28 mouse cellular contexts compared by ENCODE assay signal in genomic region chr12:112599942-112600611, GRCm38 (mm10). TPM values are rescaled to one million over a fixed set of nuclear protein-coding genes. Genes with fewer than 3 reads are reported as not detected.
A peak's percentile ranks its signal among the peaks of the same experiment; 100 is the strongest.
DNase-seq lines count a peak whose midpoint lies in the region; ATAC-seq and TF ChIP-seq lines count a peak whose summit lies in the region.
"Had no signal": no experiment of that assay in that cellular context is flagged by ENCODE, and none has a peak within 500 bp of the region (broad histone marks: within the 10 kb centered on the region; RNA-seq: fewer than 3 reads in every experiment).

No protein-coding gene starts in this region.

- 83% methylated on average over 30 of the region's 30 CpGs for WGBS in hindbrain, embryonic 10.5 days
- 79% methylated on average over 30 of the region's 30 CpGs for WGBS in hindbrain, embryonic 12.5 days
- WGBS in liver, embryonic 13.5 days (ENCODE audit: insufficient replicate concordance) = 66% methylated on average over 30 of the region's 30 CpGs

- H3K27me3 ChIP-seq in hindbrain, embryonic 10.5 days (ENCODE audit: insufficient read depth, poor library complexity, severe bottlenecking) = peaks cover 7% of the 10 kb centered on the region; the same call in 1 of the 2 replicates
- H3K27me3 ChIP-seq in hindbrain, embryonic 12.5 days = peaks cover 6% of the 10 kb centered on the region; the same call in 1 of the 2 replicates
- H3K27me3 ChIP-seq in ES-Bruce4 (ENCODE audit: control insufficient read depth, insufficient read depth, low read length, poor library complexity, severe bottlenecking) (no peaks in the 10 kb centered on the region), G1E (ENCODE audit: insufficient read depth, low read length) (peaks cover 9% of the 10 kb centered on the region; the same call in 1 of the 2 replicates)
- no peaks in the 10 kb centered on the region for H3K27me3 ChIP-seq in liver, embryonic 13.5 days
- H3K27me3 ChIP-seq: embryonic facial prominence, embryonic 12.5 days; intestine, embryonic 15.5 days; limb, embryonic 15.5 days had no signal

- H3K9me3 ChIP-seq in hindbrain, embryonic 10.5 days = no peaks in the 10 kb centered on the region
- no peaks in the 10 kb centered on the region for H3K9me3 ChIP-seq in hindbrain, embryonic 12.5 days (replicated peaks)
- H3K9me3 ChIP-seq in ES-Bruce4 (replicated peaks; ENCODE audit: control insufficient read depth, insufficient read depth, low read length, poor library complexity, severe bottlenecking) (no peaks in the 10 kb centered on the region), G1E (replicated peaks) (no peaks in the 10 kb centered on the region)
- no peaks in the 10 kb centered on the region for H3K9me3 ChIP-seq in liver, embryonic 13.5 days (replicated peaks)
- H3K9me3 ChIP-seq: embryonic facial prominence, embryonic 12.5 days; intestine, embryonic 15.5 days; limb, embryonic 10.5 days; limb, embryonic 15.5 days had no signal

- H3K27ac ChIP-seq in hindbrain, embryonic 10.5 days = peak overlapping the region; percentile 23; the same call in 1 of the 2 replicates
- H3K27ac ChIP-seq in hindbrain, embryonic 12.5 days = no peak overlapping the region
- no peak overlapping the region for H3K27ac ChIP-seq in ES-Bruce4 (ENCODE audit: insufficient read depth, low read length)
- 0 out of 2 replicates have a peak overlapping the region, but pooled peaks have one; percentile 47 for H3K27ac ChIP-seq in liver, embryonic 13.5 days
- H3K27ac ChIP-seq: embryonic facial prominence, embryonic 12.5 days; hindbrain, postnatal 0 days; intestine, embryonic 15.5 days; kidney, postnatal 0 days; limb, embryonic 10.5 days; limb, embryonic 15.5 days had no signal

- intact Hi-C loops in left cerebral cortex, postnatal 14 days (cut with DNase I) = no loop called here

- ATAC-seq in hindbrain, embryonic 12.5 days (ENCODE audit: low FRiP score) = no peak
- no peak for ATAC-seq in G1E (ENCODE audit: extremely low read depth, insufficient number of reproducible peaks, low FRiP score, poor library complexity, severe bottlenecking)
- ATAC-seq in liver, embryonic 13.5 days (ENCODE audit: low read depth) = no peak
- ATAC-seq: CD4-positive, CD25-positive, alpha-beta regulatory T cell, adult 4 months; forebrain, postnatal 0 days; hindbrain, postnatal 0 days; intestine, embryonic 15.5 days; lung, postnatal 0 days; midbrain, embryonic 16.5 days had no signal

- no peak for DNase-seq in hindbrain, embryonic 10.5 days (ENCODE audit: low spot score)
- DNase-seq in G1E (ENCODE audit: low spot score) = no peak
- DNase-seq in liver, embryonic 13.5 days = no peak
- DNase-seq in right cerebral cortex, postnatal 25 days = no peak
- DNase-seq in left cerebral cortex, postnatal 14 days (ENCODE audit: low spot score in 2 of 2) = no peak
- DNase-seq: adrenal gland, adult 8-10 months; cerebellum, adult 9-10 months; embryo, embryonic 11 days; forebrain, postnatal 0 days; gastrocnemius, postnatal 14 days; kidney, adult 2 months; kidney, postnatal 4 days; lung, adult 18-20 months; lung, postnatal 4 days; spleen, adult 18-20 months; thymus, postnatal 36 days had no signal

- no peak for TF ChIP-seq POLR2A in ES-Bruce4 (IDR thresholded peaks at IDR 0.05; ENCODE audit: insufficient read depth, low read length)

- no peak overlapping the region for H3K4me2 ChIP-seq in hindbrain, embryonic 12.5 days (replicated peaks)
- no peak overlapping the region for H3K4me2 ChIP-seq in liver, embryonic 13.5 days
- H3K4me2 ChIP-seq: embryonic facial prominence, embryonic 12.5 days; intestine, embryonic 15.5 days; limb, embryonic 15.5 days; midbrain, embryonic 11.5 days had no signal

- TF ChIP-seq EP300 in ES-Bruce4 (IDR thresholded peaks at IDR 0.05; ENCODE audit: insufficient read depth, low read depth, low read length) = no peak

- H3K36me3 ChIP-seq in hindbrain, embryonic 10.5 days = no peaks in the 10 kb centered on the region
- H3K36me3 ChIP-seq in hindbrain, embryonic 12.5 days = no peaks in the 10 kb centered on the region
- H3K36me3 ChIP-seq in ES-Bruce4 (ENCODE audit: control insufficient read depth, insufficient read depth, low read length, poor library complexity, severe bottlenecking) = no peaks in the 10 kb centered on the region
- H3K36me3 ChIP-seq in G1E (replicated peaks) = peaks cover 67% of the 10 kb centered on the region
- H3K36me3 ChIP-seq in liver, embryonic 13.5 days = peaks cover 39% of the 10 kb centered on the region
- H3K36me3 ChIP-seq: intestine, embryonic 15.5 days; limb, embryonic 10.5 days had no signal

- TF ChIP-seq CTCF in ES-Bruce4 (IDR thresholded peaks at IDR 0.05; ENCODE audit: low read depth, low read length) (no peak), G1E (IDR thresholded peaks at IDR 0.05; ENCODE audit: low read depth, low read length) (no peak)

- H3K9ac ChIP-seq in hindbrain, embryonic 12.5 days = no peak overlapping the region
- no peak overlapping the region for H3K9ac ChIP-seq in ES-Bruce4 (ENCODE audit: low read depth, poor library complexity, severe bottlenecking)
- H3K9ac ChIP-seq in liver, embryonic 13.5 days = no peak overlapping the region; the same call in 1 of the 2 replicates
- H3K9ac ChIP-seq: embryonic facial prominence, embryonic 12.5 days; forebrain, postnatal 0 days; intestine, embryonic 15.5 days; limb, embryonic 15.5 days had no signal

- H3K4me3 ChIP-seq in hindbrain, embryonic 10.5 days = no peak overlapping the region
- H3K4me3 ChIP-seq in hindbrain, embryonic 12.5 days = no peak overlapping the region
- H3K4me3 ChIP-seq in ES-Bruce4 (ENCODE audit: low read depth, low read length) (peak overlapping the region; percentile 3; the same call in 1 of the 2 replicates), G1E (ENCODE audit: low read depth, low read length) (peak overlapping the region; percentile 62; the same call in 1 of the 2 replicates)
- no peak overlapping the region for H3K4me3 ChIP-seq in liver, embryonic 13.5 days (replicated peaks)
- H3K4me3 ChIP-seq: embryonic facial prominence, embryonic 12.5 days; intestine, embryonic 15.5 days; limb, embryonic 10.5 days; limb, embryonic 15.5 days had no signal

- H3K4me1 ChIP-seq in hindbrain, embryonic 10.5 days (replicated peaks) = peaks cover 42% of the 10 kb centered on the region
- H3K4me1 ChIP-seq in hindbrain, embryonic 12.5 days = peaks cover 13% of the 10 kb centered on the region
- peaks cover 13% of the 10 kb centered on the region for H3K4me1 ChIP-seq in ES-Bruce4 (ENCODE audit: control insufficient read depth, insufficient read depth, low read length)
- peaks cover 71% of the 10 kb centered on the region for H3K4me1 ChIP-seq in G1E (ENCODE audit: insufficient read depth, low read depth, low read length)
- peaks cover 53% of the 10 kb centered on the region for H3K4me1 ChIP-seq in liver, embryonic 13.5 days (replicated peaks)

RNA-seq across cellular contexts. Expression of gene Inf2, which starts 11.5 kb away (rescaled TPM):
- 1.5 and 1.8 TPM in 2 replicates for polyA plus RNA-seq in hindbrain, embryonic 10.5 days (2016; fragmentation: Nextera tagmentation; extraction: Ambion mirVana)
- polyA plus RNA-seq in hindbrain, embryonic 12.5 days (2016; fragmentation: Nextera tagmentation; extraction: Ambion mirVana) = 1.5 and 2.1 TPM in 2 replicates
- polyA plus RNA-seq in ES-Bruce4 (2011; ENCODE audit: insufficient read depth, insufficient read length, low read depth, missing spikeins) (28.2 and 28.3 TPM in 2 replicates), G1E (2012) (26.0 and 29.5 TPM in 2 replicates)
- total RNA-seq in G1E (2014; fragmentation: Nextera tagmentation) (4.2 and 5.4 TPM in 2 replicates), G1E (2017) (2.3 and 2.5 TPM in 2 replicates)
- polyA plus RNA-seq in liver, embryonic 13.5 days (2015; fragmentation: Nextera tagmentation; extraction: Ambion mirVana) = 1.4 and 2.1 TPM in 2 replicates
- total RNA-seq in left cerebral cortex, postnatal 14 days (2021) = 10 to 100 TPM; 70.1 to 84.3 TPM

RNA-seq across cellular contexts. Expression of gene Adssl1, which starts 19.8 kb away (rescaled TPM):
- 3.7 and 5.5 TPM in 2 replicates for polyA plus RNA-seq in hindbrain, embryonic 10.5 days (2016; fragmentation: Nextera tagmentation; extraction: Ambion mirVana)
- 3.3 and 5.0 TPM in 2 replicates for polyA plus RNA-seq in hindbrain, embryonic 12.5 days (2016; fragmentation: Nextera tagmentation; extraction: Ambion mirVana)
- polyA plus RNA-seq in ES-Bruce4 (2011; ENCODE audit: insufficient read depth, insufficient read length, low read depth, missing spikeins) (6.6 and 8.7 TPM in 2 replicates), G1E (2012) (0.05 TPM in 1 of 2 replicates, not detected in the other)
- total RNA-seq in G1E (2014; fragmentation: Nextera tagmentation) (not detected in 2 replicates), G1E (2017) (0.06 TPM in 1 of 2 replicates, not detected in the other)
- 6.7 and 7.5 TPM in 2 replicates for polyA plus RNA-seq in liver, embryonic 13.5 days (2015; fragmentation: Nextera tagmentation; extraction: Ambion mirVana)
- total RNA-seq in left cerebral cortex, postnatal 14 days (2021) = 1 to 10 TPM; 6.5 to 8.4 TPM

RNA-seq across cellular contexts. Expression of gene Siva1, which starts 44.4 kb away (rescaled TPM):
- polyA plus RNA-seq in hindbrain, embryonic 10.5 days (2016; fragmentation: Nextera tagmentation; extraction: Ambion mirVana) = 281 and 334 TPM in 2 replicates
- polyA plus RNA-seq in hindbrain, embryonic 12.5 days (2016; fragmentation: Nextera tagmentation; extraction: Ambion mirVana) = 100 and 124 TPM in 2 replicates
- polyA plus RNA-seq in ES-Bruce4 (2011; ENCODE audit: insufficient read depth, insufficient read length, low read depth, missing spikeins) (103 and 104 TPM in 2 replicates), G1E (2012) (94.5 and 98.9 TPM in 2 replicates)
- total RNA-seq in G1E (2014; fragmentation: Nextera tagmentation) (60.7 and 75.5 TPM in 2 replicates), G1E (2017) (205 and 214 TPM in 2 replicates)
- polyA plus RNA-seq in liver, embryonic 13.5 days (2015; fragmentation: Nextera tagmentation; extraction: Ambion mirVana) = 120 and 148 TPM in 2 replicates
- 10 to 100 TPM; 14.5 to 16.8 TPM for total RNA-seq in left cerebral cortex, postnatal 14 days (2021)

Comparison
In these comparisons a context has a peak if more than half of its experiments do, and no peak if none do; other contexts are left out.
1. H3K27ac ChIP-seq: peak in hindbrain, embryonic 10.5 days (single experiment) and liver, embryonic 13.5 days (single experiment); none in hindbrain, embryonic 12.5 days (single experiment) and ES-Bruce4 (single experiment).
2. H3K4me3 ChIP-seq: peak in ES-Bruce4 (single experiment) and G1E (single experiment); none in hindbrain, embryonic 10.5 days (single experiment), hindbrain, embryonic 12.5 days (single experiment) and liver, embryonic 13.5 days (single experiment).